Comparison of ENCODE assay signal across 26 mouse cellular contexts in genomic region chr11:65773535-65773934, GRCm38 (mm10). TPM values are rescaled to one million over a fixed set of nuclear protein-coding genes. Genes with fewer than 3 reads are reported as not detected.
DNase-seq lines count a peak whose midpoint lies in the region; ATAC-seq and TF ChIP-seq lines count a peak whose summit lies in the region.
"Had no signal": no experiment of that assay in that cellular context is flagged by ENCODE, and none has a peak within 500 bp of the region (broad histone marks: within the 10 kb centered on the region; RNA-seq: fewer than 3 reads in every experiment).

No protein-coding gene starts in this region.

- H3K4me3 ChIP-seq in midbrain, embryonic 11.5 days (ENCODE audit: low read depth, low read length), result no peak overlapping the region
- H3K4me3 ChIP-seq in midbrain, embryonic 10.5 days, result no peak overlapping the region
- H3K4me3 ChIP-seq in liver, embryonic 11.5 days (ENCODE audit: low read depth, low read length), result no peak overlapping the region
- H3K4me3 ChIP-seq in liver, embryonic 16.5 days (ENCODE audit: low read depth, low read length), result peak overlapping the region; percentile 36
- no peak overlapping the region for H3K4me3 ChIP-seq in layer of hippocampus, adult 2 months
- H3K4me3 ChIP-seq: embryonic facial prominence, embryonic 13.5 days; heart, embryonic 10.5 days; heart, embryonic 15.5 days; midbrain, embryonic 12.5 days; myocyte; neural tube, embryonic 12.5 days had no signal

- H3K9me3 ChIP-seq in midbrain, embryonic 11.5 days (ENCODE audit: control insufficient read depth, low read length), result no peaks in the 10 kb centered on the region
- no peaks in the 10 kb centered on the region for H3K9me3 ChIP-seq in midbrain, embryonic 10.5 days (replicated peaks)
- no peaks in the 10 kb centered on the region for H3K9me3 ChIP-seq in liver, embryonic 11.5 days (ENCODE audit: control insufficient read depth, low read length)
- no peaks in the 10 kb centered on the region for H3K9me3 ChIP-seq in liver, embryonic 16.5 days (replicated peaks; ENCODE audit: control insufficient read depth, low read length)
- H3K9me3 ChIP-seq: embryonic facial prominence, embryonic 13.5 days; G1E; heart, embryonic 10.5 days; heart, embryonic 15.5 days; midbrain, embryonic 12.5 days; neural tube, embryonic 12.5 days had no signal

- no peaks in the 10 kb centered on the region for H3K36me3 ChIP-seq in midbrain, embryonic 11.5 days (ENCODE audit: control insufficient read depth, insufficient read depth, low read length)
- H3K36me3 ChIP-seq in midbrain, embryonic 10.5 days, result no peaks in the 10 kb centered on the region
- no peaks in the 10 kb centered on the region for H3K36me3 ChIP-seq in liver, embryonic 11.5 days (ENCODE audit: control insufficient read depth, insufficient read depth, low read length)
- no peaks in the 10 kb centered on the region for H3K36me3 ChIP-seq in liver, embryonic 16.5 days (ENCODE audit: control insufficient read depth, insufficient read depth)
- H3K36me3 ChIP-seq: embryonic facial prominence, embryonic 13.5 days; heart, embryonic 10.5 days; heart, embryonic 15.5 days; midbrain, embryonic 12.5 days; neural tube, embryonic 12.5 days had no signal

- H3K4me1 ChIP-seq in midbrain, embryonic 11.5 days (ENCODE audit: control insufficient read depth, insufficient read depth, low read length), result no peaks in the 10 kb centered on the region
- peaks cover 18% of the 10 kb centered on the region; the same call in 1 of the 2 replicates for H3K4me1 ChIP-seq in midbrain, embryonic 10.5 days
- peaks cover 45% of the 10 kb centered on the region for H3K4me1 ChIP-seq in liver, embryonic 11.5 days (replicated peaks; ENCODE audit: control insufficient read depth, insufficient read depth, low read length)
- peaks cover 39% of the 10 kb centered on the region for H3K4me1 ChIP-seq in liver, embryonic 16.5 days (ENCODE audit: control insufficient read depth, low read depth, low read length)
- H3K4me1 ChIP-seq: neural tube, embryonic 12.5 days had no signal

- no peaks in the 10 kb centered on the region for H3K27me3 ChIP-seq in midbrain, embryonic 11.5 days (ENCODE audit: control insufficient read depth, insufficient read depth, low read length)
- H3K27me3 ChIP-seq in midbrain, embryonic 10.5 days (ENCODE audit: low read depth, poor library complexity, severe bottlenecking), result no peaks in the 10 kb centered on the region
- H3K27me3 ChIP-seq in liver, embryonic 11.5 days (replicated peaks; ENCODE audit: control insufficient read depth, insufficient read depth, low read length), result no peaks in the 10 kb centered on the region
- no peaks in the 10 kb centered on the region for H3K27me3 ChIP-seq in liver, embryonic 16.5 days (ENCODE audit: control insufficient read depth, insufficient read depth, low read depth, low read length)
- H3K27me3 ChIP-seq: embryonic facial prominence, embryonic 13.5 days; heart, embryonic 15.5 days; midbrain, embryonic 12.5 days; neural tube, embryonic 12.5 days; Patski had no signal

- no peak overlapping the region for H3K4me2 ChIP-seq in midbrain, embryonic 11.5 days
- peak overlapping the region; percentile 59 for H3K4me2 ChIP-seq in liver, embryonic 11.5 days
- H3K4me2 ChIP-seq in liver, embryonic 16.5 days (ENCODE audit: low read depth, low read length), result peak overlapping the region; percentile 67
- H3K4me2 ChIP-seq: embryonic facial prominence, embryonic 13.5 days; heart, embryonic 15.5 days; midbrain, embryonic 12.5 days; neural tube, embryonic 12.5 days had no signal

- no peak for TF ChIP-seq CTCF in layer of hippocampus, adult 2 months (conservative IDR thresholded peaks at IDR 0.05)

- WGBS in midbrain, embryonic 11.5 days, result 87% methylated on average over 2 of the region's 2 CpGs
- WGBS in midbrain, embryonic 10.5 days, result 89% methylated on average over 2 of the region's 2 CpGs
- 65% methylated on average over 2 of the region's 2 CpGs for WGBS in liver, embryonic 11.5 days
- 28% methylated on average over 2 of the region's 2 CpGs for WGBS in liver, embryonic 16.5 days (ENCODE audit: insufficient replicate concordance)

- DNase-seq in midbrain, embryonic 11.5 days (ENCODE audit: low spot score, missing footprints), result peak; percentile 75
- no peak for DNase-seq in midbrain, embryonic 10.5 days (ENCODE audit: low spot score)
- DNase-seq in liver, embryonic 11.5 days (ENCODE audit: low spot score), result no peak
- no peak for DNase-seq in layer of hippocampus, adult 2 months (ENCODE audit: low spot score in 2 of 2)
- DNase-seq in retina, embryonic 14.5 days (ENCODE audit: low spot score), result no peak
- DNase-seq in cerebellum, adult 11-12 months, result no peak
- DNase-seq: adrenal gland, postnatal 10 days; cerebellum, adult 9-10 months; cerebellum, postnatal 36 days; gastrocnemius, postnatal 14 days; kidney, adult 8-10 months; kidney, postnatal 4 days; thymus, postnatal 14 days had no signal

- ATAC-seq in midbrain, embryonic 11.5 days (ENCODE audit: low FRiP score), result no peak
- ATAC-seq in liver, embryonic 11.5 days (replicated peaks; ENCODE audit: low FRiP score), result peak; percentile 92
- ATAC-seq in liver, embryonic 16.5 days (ENCODE audit: low read depth), result peak; percentile 88
- ATAC-seq: forebrain, embryonic 14.5 days; intestine, embryonic 16.5 days; Patski had no signal

- no peak overlapping the region for H3K9ac ChIP-seq in midbrain, embryonic 11.5 days (ENCODE audit: low read length)
- H3K9ac ChIP-seq in liver, embryonic 11.5 days (ENCODE audit: low read depth, low read length), result 0 out of 2 replicates have a peak overlapping the region, but pooled peaks have one; percentile 38
- H3K9ac ChIP-seq in liver, embryonic 16.5 days (ENCODE audit: low read depth, low read length), result peak overlapping the region; percentile 43
- H3K9ac ChIP-seq: embryonic facial prominence, embryonic 13.5 days; heart, embryonic 15.5 days; midbrain, embryonic 12.5 days; neural tube, embryonic 12.5 days had no signal

- H3K27ac ChIP-seq in midbrain, embryonic 11.5 days (ENCODE audit: low read depth, low read length), result no peak overlapping the region
- no peak overlapping the region for H3K27ac ChIP-seq in midbrain, embryonic 10.5 days (replicated peaks)
- H3K27ac ChIP-seq in liver, embryonic 11.5 days (ENCODE audit: low read depth, low read length), result peak overlapping the region; percentile 80
- H3K27ac ChIP-seq in liver, embryonic 16.5 days (ENCODE audit: low read length), result peak overlapping the region; percentile 86
- H3K27ac ChIP-seq in layer of hippocampus, adult 2 months, result no peak overlapping the region
- H3K27ac ChIP-seq: embryonic facial prominence, embryonic 13.5 days; heart, embryonic 10.5 days; heart, embryonic 15.5 days; kidney, postnatal 0 days; macrophage; midbrain, embryonic 12.5 days; neural tube, embryonic 12.5 days had no signal

RNA-seq across cellular contexts. Expression of gene Map2k4, which starts 14.6 kb away (rescaled TPM):
- polyA plus RNA-seq in midbrain, embryonic 11.5 days (2014; fragmentation: Nextera tagmentation; extraction: Ambion mirVana), result 85.2 and 86.8 TPM in 2 replicates
- 62.8 and 66.3 TPM in 2 replicates for polyA plus RNA-seq in midbrain, embryonic 10.5 days (2016; fragmentation: Nextera tagmentation; extraction: Ambion mirVana)
- 63.7 and 69.9 TPM in 2 replicates for polyA plus RNA-seq in liver, embryonic 11.5 days (2014; fragmentation: Nextera tagmentation; extraction: Ambion mirVana)
- 30.1 and 31.4 TPM in 2 replicates for polyA plus RNA-seq in liver, embryonic 16.5 days (2015; fragmentation: Nextera tagmentation; extraction: Ambion mirVana)
- total RNA-seq in layer of hippocampus, adult 2 months (2021), result 100 to 1,000 TPM; 195 to 202 TPM

RNA-seq across cellular contexts. Expression of gene Zkscan6, which starts 33.4 kb away (rescaled TPM):
- polyA plus RNA-seq in midbrain, embryonic 11.5 days (2014; fragmentation: Nextera tagmentation; extraction: Ambion mirVana), result 13.5 and 13.6 TPM in 2 replicates
- polyA plus RNA-seq in midbrain, embryonic 10.5 days (2016; fragmentation: Nextera tagmentation; extraction: Ambion mirVana), result 13.3 and 15.8 TPM in 2 replicates
- polyA plus RNA-seq in liver, embryonic 11.5 days (2014; fragmentation: Nextera tagmentation; extraction: Ambion mirVana), result 10.9 and 12.0 TPM in 2 replicates
- polyA plus RNA-seq in liver, embryonic 16.5 days (2015; fragmentation: Nextera tagmentation; extraction: Ambion mirVana), result 5.2 and 5.7 TPM in 2 replicates
- total RNA-seq in layer of hippocampus, adult 2 months (2021), result 10 to 100 TPM; 14.5 to 17.4 TPM

Comparison
In these comparisons a context has a peak if more than half of its experiments do, and no peak if none do; other contexts are left out.
1. H3K27ac ChIP-seq: peak in liver, embryonic 11.5 days (single experiment) and liver, embryonic 16.5 days (single experiment); none in midbrain, embryonic 11.5 days (single experiment), midbrain, embryonic 10.5 days (single experiment) and layer of hippocampus, adult 2 months (single experiment).